Mouse (Mus musculus) heart, adult 8-10 months (tissue): ENCODE measurements around the gene Svip. TPM values are rescaled to one million over a fixed set of nuclear protein-coding genes. Genes with fewer than 3 reads are reported as not detected.

ENCODE experiments used
- DNase-seq: peaks from one replicate; pipeline ENCODE4 v3.0.0; 2022; ENCODE audit warnings: low spot score
- total RNA-seq, 4 experiments: library from RNA; stranded (reverse); gene quantifications; 2 replicates each; pipeline ENCODE4 v1.2.4; 2022

The Svip gene
- total RNA-seq = 10 to 100 TPM; 25.0 to 32.3 (median 28.9) TPM

GRCm38 (mm10) chr7:52005511-52006295, at the start of gene Svip:
Gene Svip, minus strand, starts transcription at chr7:52006018.
- peak; percentile 88 for DNase-seq

- peak; percentile 6 for DNase-seq
Measured at GRCm38 (mm10) chr7:52037600-52038582, 32.1 kb upstream of the Svip start.

GRCm38 (mm10) chr7:52024050-52024626, 18.3 kb upstream of the Svip start:
- no peak for DNase-seq

GRCm38 (mm10) chr7:52022039-52022438, 16.2 kb upstream of the Svip start:
- no peak for DNase-seq

- DNase-seq = no peak
Measured at GRCm38 (mm10) chr7:52015628-52016027, 9.8 kb upstream of the Svip start, which contains the start of gene 1700015G11Rik. Gene 1700015G11Rik, minus strand, starts transcription at chr7:52015728.

GRCm38 (mm10) chr7:52015180-52015579, 9.4 kb upstream of the Svip start:
- DNase-seq = no peak

GRCm38 (mm10) chr7:52013457-52013856, 7.6 kb upstream of the Svip start:
- DNase-seq = no peak

GRCm38 (mm10) chr7:52007138-52007537, 1.3 kb upstream of the Svip start:
- no peak for DNase-seq

GRCm38 (mm10) chr7:52006296-52006630, 445 bp upstream of the Svip start:
- DNase-seq = no peak

- DNase-seq = no peak
Measured at GRCm38 (mm10) chr7:51991020-51991419, 14.8 kb downstream of the Svip start.

GRCm38 (mm10) chr7:51986909-51987308, 18.9 kb downstream of the Svip start:
- DNase-seq = no peak

- DNase-seq = no peak
Measured at GRCm38 (mm10) chr7:51985763-51986162, 20.1 kb downstream of the Svip start.

- no peak for DNase-seq
Measured at GRCm38 (mm10) chr7:51982303-51982702, 23.5 kb downstream of the Svip start.

- peak; percentile 5 for DNase-seq
Measured at GRCm38 (mm10) chr7:51979271-51979670, 26.5 kb downstream of the Svip start.

GRCm38 (mm10) chr7:51975181-51975580, 30.6 kb downstream of the Svip start:
- DNase-seq = no peak

GRCm38 (mm10) chr7:51973526-51973925, 32.3 kb downstream of the Svip start:
- no peak for DNase-seq

GRCm38 (mm10) chr7:51973091-51973490, 32.7 kb downstream of the Svip start:
- no peak for DNase-seq

GRCm38 (mm10) chr7:51972252-51972855, 33.5 kb downstream of the Svip start:
- DNase-seq = peak; percentile 11

- DNase-seq = no peak
Measured at GRCm38 (mm10) chr7:51969379-51969778, 36.4 kb downstream of the Svip start.

- no peak for DNase-seq
Measured at GRCm38 (mm10) chr7:51967581-51967980, 38.2 kb downstream of the Svip start.

- no peak for DNase-seq
Measured at GRCm38 (mm10) chr7:51964681-51965080, 41.1 kb downstream of the Svip start.
